Mouse (Mus musculus): ENCODE results near the gene Ncapg2. TPM values are rescaled to one million over a fixed set of nuclear protein-coding genes. Genes with fewer than 3 reads are reported as not detected.
A peak's percentile ranks its signal among the peaks of the same experiment; 100 is the strongest.

The Ncapg2 gene
- polyA plus RNA-seq, 1 experiment from 2014 or later = 8.1 TPM

GRCm38 (mm10) chr12:116469096-116469495 lies 63.9 kb downstream of the Ncapg2 start:
- Histone ChIP-seq H3K36me3 (replicated peaks; ENCODE audit: control insufficient read depth, insufficient read depth) (no peaks in the 10 kb centered on the region), H3K4me2 (replicated peaks) (no peak overlapping the region), H3K9ac (no peak overlapping the region), H3K4me3 (replicated peaks; ENCODE audit: low read length) (no peak overlapping the region), H3K9me3 (ENCODE audit: control insufficient read depth, low read length) (no peaks in the 10 kb centered on the region), H3K27me3 (ENCODE audit: control insufficient read depth, insufficient read depth, low read length) (no peaks in the 10 kb centered on the region), H3K4me1 (replicated peaks; ENCODE audit: control insufficient read depth, insufficient read depth, low read length) (no peaks in the 10 kb centered on the region), H3K27ac (no peak overlapping the region)
- WGBS = 85% methylated on average over 3 of the region's 3 CpGs
- DNase-seq (ENCODE audit: low spot score) = no peak
- no peak for ATAC-seq (ENCODE audit: low FRiP score)

- Histone ChIP-seq H3K27me3 (ENCODE audit: control insufficient read depth, insufficient read depth, low read length) (no peaks in the 10 kb centered on the region), H3K9me3 (ENCODE audit: control insufficient read depth, low read length) (no peaks in the 10 kb centered on the region), H3K27ac (no peak overlapping the region), H3K4me2 (replicated peaks) (no peak overlapping the region), H3K4me3 (replicated peaks; ENCODE audit: low read length) (no peak overlapping the region), H3K36me3 (replicated peaks; ENCODE audit: control insufficient read depth, insufficient read depth) (no peaks in the 10 kb centered on the region), H3K9ac (no peak overlapping the region), H3K4me1 (replicated peaks; ENCODE audit: control insufficient read depth, insufficient read depth, low read length) (no peaks in the 10 kb centered on the region)
- DNase-seq (ENCODE audit: low spot score) = peak; percentile 5
- 90% methylated on average over 2 of the region's 2 CpGs for whole genome bisulfite sequencing
- no peak for ATAC-seq (ENCODE audit: low FRiP score)
These were observed 68.1 kb downstream of the Ncapg2 start for GRCm38 (mm10) chr12:116473264-116473663.

GRCm38 (mm10) chr12:116473761-116474160 lies 68.6 kb downstream of the Ncapg2 start:
- Histone ChIP-seq H3K36me3 (replicated peaks; ENCODE audit: control insufficient read depth, insufficient read depth) (no peaks in the 10 kb centered on the region), H3K4me2 (replicated peaks) (no peak overlapping the region), H3K9me3 (ENCODE audit: control insufficient read depth, low read length) (no peaks in the 10 kb centered on the region), H3K4me3 (replicated peaks; ENCODE audit: low read length) (no peak overlapping the region), H3K27me3 (ENCODE audit: control insufficient read depth, insufficient read depth, low read length) (no peaks in the 10 kb centered on the region), H3K4me1 (replicated peaks; ENCODE audit: control insufficient read depth, insufficient read depth, low read length) (no peaks in the 10 kb centered on the region), H3K9ac (no peak overlapping the region), H3K27ac (no peak overlapping the region)
- no peak for ATAC-seq (ENCODE audit: low FRiP score)
- no peak for DNase-seq (ENCODE audit: low spot score)

- Histone ChIP-seq H3K27me3 (ENCODE audit: control insufficient read depth, insufficient read depth, low read length) (no peaks in the 10 kb centered on the region), H3K36me3 (replicated peaks; ENCODE audit: control insufficient read depth, insufficient read depth) (no peaks in the 10 kb centered on the region), H3K9me3 (ENCODE audit: control insufficient read depth, low read length) (no peaks in the 10 kb centered on the region), H3K4me2 (replicated peaks) (no peak overlapping the region), H3K9ac (no peak overlapping the region), H3K4me1 (replicated peaks; ENCODE audit: control insufficient read depth, insufficient read depth, low read length) (no peaks in the 10 kb centered on the region), H3K4me3 (replicated peaks; ENCODE audit: low read length) (no peak overlapping the region), H3K27ac (no peak overlapping the region)
- WGBS = 89% methylated on average over 3 of the region's 3 CpGs
- no peak for DNase-seq (ENCODE audit: low spot score)
- no peak for ATAC-seq (ENCODE audit: low FRiP score)
These were observed 69.5 kb downstream of the Ncapg2 start for GRCm38 (mm10) chr12:116474676-116475075.

GRCm38 (mm10) chr12:116478771-116479170 lies 73.6 kb downstream of the Ncapg2 start:
- H3K27me3 ChIP-seq (ENCODE audit: control insufficient read depth, insufficient read depth, low read length) = no peaks in the 10 kb centered on the region
- ATAC-seq (ENCODE audit: low FRiP score) = no peak
- H3K27ac ChIP-seq = no peak overlapping the region
- H3K9me3 ChIP-seq (ENCODE audit: control insufficient read depth, low read length) = no peaks in the 10 kb centered on the region
- no peak overlapping the region for H3K4me3 ChIP-seq (replicated peaks; ENCODE audit: low read length)
- no peaks in the 10 kb centered on the region for H3K4me1 ChIP-seq (replicated peaks; ENCODE audit: control insufficient read depth, insufficient read depth, low read length)
- DNase-seq (ENCODE audit: low spot score) = no peak
- H3K9ac ChIP-seq = no peak overlapping the region
- H3K4me2 ChIP-seq (replicated peaks) = no peak overlapping the region
- no peaks in the 10 kb centered on the region for H3K36me3 ChIP-seq (replicated peaks; ENCODE audit: control insufficient read depth, insufficient read depth)
- WGBS = 77% methylated on average over 1 of the region's 1 CpGs

GRCm38 (mm10) chr12:116481921-116482320 lies 76.7 kb downstream of the Ncapg2 start:
- no peak overlapping the region for H3K4me3 ChIP-seq (replicated peaks; ENCODE audit: low read length)
- no peak for ATAC-seq (ENCODE audit: low FRiP score)
- no peak overlapping the region for H3K4me2 ChIP-seq (replicated peaks)
- H3K9me3 ChIP-seq (ENCODE audit: control insufficient read depth, low read length) = no peaks in the 10 kb centered on the region
- DNase-seq (ENCODE audit: low spot score) = no peak
- H3K27me3 ChIP-seq (ENCODE audit: control insufficient read depth, insufficient read depth, low read length) = no peaks in the 10 kb centered on the region
- WGBS = 88% methylated on average over 1 of the region's 1 CpGs
- peaks cover under 1% of the 10 kb centered on the region; the same call in 1 of the 2 replicates for H3K4me1 ChIP-seq (replicated peaks; ENCODE audit: control insufficient read depth, insufficient read depth, low read length)
- H3K36me3 ChIP-seq (replicated peaks; ENCODE audit: control insufficient read depth, insufficient read depth) = no peaks in the 10 kb centered on the region
- no peak overlapping the region for H3K27ac ChIP-seq
- no peak overlapping the region for H3K9ac ChIP-seq

GRCm38 (mm10) chr12:116483581-116483980 lies 78.4 kb downstream of the Ncapg2 start:
- Histone ChIP-seq H3K36me3 (replicated peaks; ENCODE audit: control insufficient read depth, insufficient read depth) (no peaks in the 10 kb centered on the region), H3K4me3 (replicated peaks; ENCODE audit: low read length) (no peak overlapping the region), H3K4me1 (replicated peaks; ENCODE audit: control insufficient read depth, insufficient read depth, low read length) (peaks cover 9% of the 10 kb centered on the region), H3K27ac (no peak overlapping the region), H3K4me2 (replicated peaks) (no peak overlapping the region), H3K9me3 (ENCODE audit: control insufficient read depth, low read length) (no peaks in the 10 kb centered on the region), H3K9ac (no peak overlapping the region), H3K27me3 (ENCODE audit: control insufficient read depth, insufficient read depth, low read length) (no peaks in the 10 kb centered on the region)
- DNase-seq (ENCODE audit: low spot score) = no peak
- 61% methylated on average over 2 of the region's 2 CpGs for WGBS
- no peak for ATAC-seq (ENCODE audit: low FRiP score)

- peak overlapping the region; percentile 63 for H3K4me3 ChIP-seq (replicated peaks; ENCODE audit: low read length)
- no peaks in the 10 kb centered on the region for H3K9me3 ChIP-seq (ENCODE audit: control insufficient read depth, low read length)
- H3K27me3 ChIP-seq (ENCODE audit: control insufficient read depth, insufficient read depth, low read length) = no peaks in the 10 kb centered on the region
- H3K9ac ChIP-seq = peak overlapping the region; percentile 76; the same call in 1 of the 2 replicates
- H3K4me1 ChIP-seq (replicated peaks; ENCODE audit: control insufficient read depth, insufficient read depth, low read length) = peaks cover 9% of the 10 kb centered on the region
- H3K27ac ChIP-seq = peak overlapping the region; percentile 91
- no peak; the same call in 1 of the 2 replicates for ATAC-seq (ENCODE audit: low FRiP score)
- 76% methylated on average over 8 of the region's 8 CpGs for WGBS
- DNase-seq (ENCODE audit: low spot score) = no peak
- H3K36me3 ChIP-seq (replicated peaks; ENCODE audit: control insufficient read depth, insufficient read depth) = no peaks in the 10 kb centered on the region
- H3K4me2 ChIP-seq (replicated peaks) = peak overlapping the region; percentile 64
These were observed 79.8 kb downstream of the Ncapg2 start for GRCm38 (mm10) chr12:116484991-116485390.

GRCm38 (mm10) chr12:116485591-116486403 lies 80.6 kb downstream of the Ncapg2 start, which contains the start of gene Ptprn2:
Gene Ptprn2 (plus strand): TSS chr12:116485720.
- under 1% methylated on average over 69 of the region's 86 CpGs for WGBS

More at GRCm38 (mm10) chr12:116485591-116486403, 80.6 kb downstream of the Ncapg2 start, which contains the start of gene Ptprn2:
- peak within 1 kb of the TSS; percentile 76 for H3K9ac ChIP-seq
- H3K4me3 ChIP-seq (replicated peaks; ENCODE audit: low read length) = peak within 1 kb of the TSS; percentile 63
- H3K4me2 ChIP-seq (replicated peaks) = peak within 1 kb of the TSS; percentile 64
- no peaks in the 10 kb centered on the region for H3K36me3 ChIP-seq (replicated peaks; ENCODE audit: control insufficient read depth, insufficient read depth)
- peak; percentile 91 for ATAC-seq (ENCODE audit: low FRiP score)
- peak; percentile 76 for DNase-seq (ENCODE audit: low spot score)
- no peaks in the 10 kb centered on the region for H3K27me3 ChIP-seq (ENCODE audit: control insufficient read depth, insufficient read depth, low read length)
- H3K27ac ChIP-seq = peak within 1 kb of the TSS; percentile 91
- H3K4me1 ChIP-seq (replicated peaks; ENCODE audit: control insufficient read depth, insufficient read depth, low read length) = peaks cover 9% of the 10 kb centered on the region
- no peaks in the 10 kb centered on the region for H3K9me3 ChIP-seq (ENCODE audit: control insufficient read depth, low read length)

All from hindbrain, embryonic 14.5 days (tissue).